Comparison of ENCODE assay signal across 8 mouse cellular contexts in the genomic region with DNA sequence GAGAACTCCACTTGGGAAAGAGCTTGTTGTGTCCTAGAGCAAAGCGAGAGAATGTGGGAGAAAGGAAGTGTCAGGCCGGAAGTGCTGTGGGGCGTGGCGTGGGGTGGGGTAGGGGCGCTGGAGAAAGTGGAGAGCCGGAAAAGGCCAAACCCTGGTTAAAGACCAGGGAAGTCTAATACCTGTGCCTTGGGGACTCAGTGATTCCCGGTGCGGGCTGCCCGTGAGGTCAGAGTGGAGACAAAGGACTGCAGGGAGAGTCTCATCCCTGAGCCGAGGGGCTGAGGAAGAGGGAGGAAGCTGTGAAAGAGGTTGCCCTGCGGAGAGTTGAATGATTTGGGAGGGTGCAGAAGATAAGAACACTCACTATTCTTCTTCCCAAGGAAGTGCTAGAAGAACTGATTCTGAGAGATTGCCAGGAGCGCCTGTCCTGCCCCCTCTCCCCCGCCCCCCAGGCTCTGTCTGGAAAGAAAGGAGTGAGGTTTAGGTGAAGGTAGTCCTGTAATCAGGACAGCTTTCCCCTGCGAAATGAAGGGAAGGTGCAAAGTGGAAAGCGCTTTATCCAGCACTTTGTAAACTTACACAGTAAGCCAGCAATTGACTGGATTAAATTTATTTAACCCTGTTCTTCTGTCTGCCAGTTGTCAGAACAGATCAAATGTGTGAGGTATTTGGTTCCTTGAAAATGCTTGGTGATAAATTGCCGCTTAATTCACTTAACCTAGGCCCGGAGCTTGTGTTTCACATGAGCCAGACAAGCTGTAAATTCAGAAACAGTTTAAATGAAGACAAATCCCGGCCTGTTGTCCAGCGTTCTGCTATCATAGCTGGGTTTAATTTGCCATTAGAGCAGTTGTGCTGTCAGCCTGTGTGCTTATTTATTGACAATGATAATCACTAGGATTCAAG. TPM values are rescaled to one million over a fixed set of nuclear protein-coding genes. Genes with fewer than 3 reads are reported as not detected.
A peak's percentile ranks its signal among the peaks of the same experiment; 100 is the strongest.
DNase-seq lines count a peak whose midpoint lies in the region; ATAC-seq lines count a peak whose summit lies in the region.

No protein-coding gene starts in this region.

- 9% methylated on average over 19 of the region's 19 CpGs for WGBS in forebrain, embryonic 13.5 days
- WGBS in hindbrain, embryonic 12.5 days = 16% methylated on average over 19 of the region's 19 CpGs
- 17% methylated on average over 19 of the region's 19 CpGs for WGBS in liver, embryonic 13.5 days (ENCODE audit: insufficient replicate concordance)
- WGBS in neural tube, embryonic 13.5 days = 10% methylated on average over 19 of the region's 19 CpGs

- no peak overlapping the region for H3K27ac ChIP-seq in forebrain, embryonic 13.5 days
- H3K27ac ChIP-seq in hindbrain, embryonic 12.5 days = 0 out of 2 replicates have a peak overlapping the region, but pooled peaks have one; percentile 30
- no peak overlapping the region for H3K27ac ChIP-seq in liver, embryonic 13.5 days
- no peak overlapping the region for H3K27ac ChIP-seq in neural tube, embryonic 13.5 days (replicated peaks)

- H3K9me3 ChIP-seq in forebrain, embryonic 13.5 days (replicated peaks) = no peaks in the 10 kb centered on the region
- no peaks in the 10 kb centered on the region for H3K9me3 ChIP-seq in hindbrain, embryonic 12.5 days (replicated peaks)
- H3K9me3 ChIP-seq in liver, embryonic 13.5 days (replicated peaks) = no peaks in the 10 kb centered on the region
- H3K9me3 ChIP-seq in neural tube, embryonic 13.5 days = no peaks in the 10 kb centered on the region

- H3K9ac ChIP-seq in forebrain, embryonic 13.5 days = 0 out of 2 replicates have a peak overlapping the region, but pooled peaks have one; percentile 10
- H3K9ac ChIP-seq in hindbrain, embryonic 12.5 days = no peak overlapping the region
- no peak overlapping the region for H3K9ac ChIP-seq in liver, embryonic 13.5 days
- H3K9ac ChIP-seq in neural tube, embryonic 13.5 days = peak overlapping the region; percentile 59

- peak; percentile 62 for DNase-seq in adrenal gland, postnatal 10 days
- no peak for DNase-seq in liver, embryonic 13.5 days
- no peak for DNase-seq in left cerebral cortex, adult 8-10 months (ENCODE audit: low spot score in 2 of 2)
- DNase-seq in c-Kit-positive CD71-positive TER-119-positive erythroid progenitor cells, embryonic 14.5 days (ENCODE audit: low spot score) = no peak

- no peaks in the 10 kb centered on the region for H3K36me3 ChIP-seq in forebrain, embryonic 13.5 days (ENCODE audit: poor library complexity, severe bottlenecking)
- H3K36me3 ChIP-seq in hindbrain, embryonic 12.5 days = no peaks in the 10 kb centered on the region
- no peaks in the 10 kb centered on the region for H3K36me3 ChIP-seq in liver, embryonic 13.5 days
- no peaks in the 10 kb centered on the region for H3K36me3 ChIP-seq in neural tube, embryonic 13.5 days

- peak overlapping the region; percentile 51 for H3K4me2 ChIP-seq in forebrain, embryonic 13.5 days
- H3K4me2 ChIP-seq in hindbrain, embryonic 12.5 days (replicated peaks) = peak overlapping the region; percentile 47
- peak overlapping the region; percentile 58 for H3K4me2 ChIP-seq in liver, embryonic 13.5 days
- peak overlapping the region; percentile 54 for H3K4me2 ChIP-seq in neural tube, embryonic 13.5 days

- no peaks in the 10 kb centered on the region for H3K27me3 ChIP-seq in forebrain, embryonic 13.5 days
- H3K27me3 ChIP-seq in hindbrain, embryonic 12.5 days = no peaks in the 10 kb centered on the region
- no peaks in the 10 kb centered on the region for H3K27me3 ChIP-seq in liver, embryonic 13.5 days
- no peaks in the 10 kb centered on the region for H3K27me3 ChIP-seq in neural tube, embryonic 13.5 days

- ATAC-seq in forebrain, embryonic 13.5 days = no peak
- ATAC-seq in hindbrain, embryonic 12.5 days (ENCODE audit: low FRiP score) = no peak
- ATAC-seq in liver, embryonic 13.5 days (ENCODE audit: low read depth) = no peak
- ATAC-seq in neural tube, embryonic 13.5 days (ENCODE audit: low read depth) = no peak
- no peak for ATAC-seq in activated CD4-positive, CD25-positive, alpha-beta regulatory T cell, adult 4 months

- peaks cover 12% of the 10 kb centered on the region for H3K4me1 ChIP-seq in forebrain, embryonic 13.5 days
- peaks cover 12% of the 10 kb centered on the region for H3K4me1 ChIP-seq in hindbrain, embryonic 12.5 days
- H3K4me1 ChIP-seq in liver, embryonic 13.5 days (replicated peaks) = peaks cover 9% of the 10 kb centered on the region
- H3K4me1 ChIP-seq in neural tube, embryonic 13.5 days (replicated peaks) = peaks cover 12% of the 10 kb centered on the region

- 0 out of 2 replicates have a peak overlapping the region, but pooled peaks have one; percentile 6 for H3K4me3 ChIP-seq in forebrain, embryonic 13.5 days
- peak overlapping the region; percentile 27; the same call in 1 of the 2 replicates for H3K4me3 ChIP-seq in hindbrain, embryonic 12.5 days
- peak overlapping the region; percentile 31 for H3K4me3 ChIP-seq in liver, embryonic 13.5 days (replicated peaks)
- peak overlapping the region; percentile 27 for H3K4me3 ChIP-seq in neural tube, embryonic 13.5 days

RNA-seq across cellular contexts. Expression of gene Ptpn13, which starts 11.3 kb away (rescaled TPM):
- 10 to 100 TPM; 16.3 to 17.4 TPM for total RNA-seq in adrenal gland, postnatal 10 days (2021)
- polyA plus RNA-seq in forebrain, embryonic 13.5 days (2015; fragmentation: Nextera tagmentation; extraction: Ambion mirVana) = 4.9 and 5.2 TPM in 2 replicates
- polyA plus RNA-seq in hindbrain, embryonic 12.5 days (2016; fragmentation: Nextera tagmentation; extraction: Ambion mirVana) = 19.2 and 19.3 TPM in 2 replicates
- polyA plus RNA-seq in liver, embryonic 13.5 days (2015; fragmentation: Nextera tagmentation; extraction: Ambion mirVana) = 0.99 and 1.3 TPM in 2 replicates
- polyA plus RNA-seq in neural tube, embryonic 13.5 days (2015; fragmentation: Nextera tagmentation; extraction: Ambion mirVana) = 6.6 and 8.1 TPM in 2 replicates
- 10 to 100 TPM; 19.6 to 20.3 TPM for polyA plus RNA-seq in activated CD4-positive, CD25-positive, alpha-beta regulatory T cell, adult 4 months (2017; shearing (Covaris generic))
- total RNA-seq in left cerebral cortex, adult 8-10 months (2022) = 10 to 100 TPM; 10.9 to 13.5 (median 11.5) TPM

Comparison
In these comparisons a context has a peak if more than half of its experiments do, and no peak if none do; other contexts are left out.
1. H3K9ac ChIP-seq: peak in forebrain, embryonic 13.5 days (single experiment) and neural tube, embryonic 13.5 days (single experiment); none in hindbrain, embryonic 12.5 days (single experiment) and liver, embryonic 13.5 days (single experiment).
2. Peak in every context shown above with its lines, with median percentiles within 50 percentile points of each other: H3K4me2 ChIP-seq and H3K4me3 ChIP-seq.